Mouse (Mus musculus) limb, embryonic 13.5 days (tissue): Measurements from ENCODE around the gene Hes7. TPM values are rescaled to one million over a fixed set of nuclear protein-coding genes. Genes with fewer than 3 reads are reported as not detected.
A peak's percentile ranks its signal among the peaks of the same experiment; 100 is the strongest.

Experiments used
- ATAC-seq: fragments of 200-750 bp; cut with Nextera tagmentation; 2 replicates; pipeline ENCODE4 v1.8.0; 2017; ENCODE audit warnings: low read depth, moderate number of reproducible peaks, moderate TSS enrichment; ENCODE audit not compliant: low FRiP score
- H3K27ac ChIP-seq: fragments of 300-500 bp; sonication (generic); 2 replicates; pipeline ENCODE4 v1.5.1; 2015; ENCODE audit warnings: inconsistent platforms, mild to moderate bottlenecking, moderate library complexity
- H3K27me3 ChIP-seq: fragments of 300-500 bp; sonication (generic); 2 replicates; pipeline ENCODE4 v1.6.1; 2015; ENCODE audit warnings: mild to moderate bottlenecking, inconsistent platforms
- H3K36me3 ChIP-seq: fragments of 300-500 bp; sonication (generic); 2 replicates; pipeline ENCODE4 v1.6.1; 2015; ENCODE audit warnings: inconsistent platforms, mild to moderate bottlenecking, moderate library complexity
- H3K4me1 ChIP-seq: fragments of 300-500 bp; sonication (generic); 2 replicates; pipeline ENCODE4 v1.6.1; 2015; ENCODE audit warnings: inconsistent platforms
- H3K4me2 ChIP-seq: fragments of 300-500 bp; sonication (generic); replicated peaks from 2 replicates; pipeline ENCODE4 v1.6.1; 2015; ENCODE audit warnings: inconsistent platforms, mild to moderate bottlenecking, moderate library complexity
- H3K4me3 ChIP-seq: fragments of 300-500 bp; sonication (generic); 2 replicates; pipeline ENCODE4 v1.5.1; 2015; ENCODE audit warnings: moderate library complexity, mild to moderate bottlenecking, inconsistent platforms
- H3K9ac ChIP-seq: fragments of 300-500 bp; sonication (generic); 2 replicates; pipeline ENCODE4 v1.6.1; 2015; ENCODE audit warnings: mild to moderate bottlenecking, inconsistent platforms
- H3K9me3 ChIP-seq: fragments of 300-500 bp; sonication (generic); 2 replicates; pipeline ENCODE4 v1.6.1; 2016; ENCODE audit warnings: inconsistent platforms
- WGBS: fragments of 180-500 bp; shearing (Covaris S2); methylation state at CpG from one replicate; pipeline ENCODE4 v1.1.7; 2015; 5-methylcytosine and 5-hydroxymethylcytosine counted together
- polyA plus RNA-seq: library from polyadenylated mRNA; unstranded; fragments of >200 nt; fragmentation: Nextera tagmentation; extraction: Ambion mirVana; gene quantifications from 2 replicates; pipeline ENCODE4 v1.2.1, GENCODE M21; 2015

Hes7 gene
- polyA plus RNA-seq, 1 experiment from 2014 or later: 0.74 TPM

DNA sequence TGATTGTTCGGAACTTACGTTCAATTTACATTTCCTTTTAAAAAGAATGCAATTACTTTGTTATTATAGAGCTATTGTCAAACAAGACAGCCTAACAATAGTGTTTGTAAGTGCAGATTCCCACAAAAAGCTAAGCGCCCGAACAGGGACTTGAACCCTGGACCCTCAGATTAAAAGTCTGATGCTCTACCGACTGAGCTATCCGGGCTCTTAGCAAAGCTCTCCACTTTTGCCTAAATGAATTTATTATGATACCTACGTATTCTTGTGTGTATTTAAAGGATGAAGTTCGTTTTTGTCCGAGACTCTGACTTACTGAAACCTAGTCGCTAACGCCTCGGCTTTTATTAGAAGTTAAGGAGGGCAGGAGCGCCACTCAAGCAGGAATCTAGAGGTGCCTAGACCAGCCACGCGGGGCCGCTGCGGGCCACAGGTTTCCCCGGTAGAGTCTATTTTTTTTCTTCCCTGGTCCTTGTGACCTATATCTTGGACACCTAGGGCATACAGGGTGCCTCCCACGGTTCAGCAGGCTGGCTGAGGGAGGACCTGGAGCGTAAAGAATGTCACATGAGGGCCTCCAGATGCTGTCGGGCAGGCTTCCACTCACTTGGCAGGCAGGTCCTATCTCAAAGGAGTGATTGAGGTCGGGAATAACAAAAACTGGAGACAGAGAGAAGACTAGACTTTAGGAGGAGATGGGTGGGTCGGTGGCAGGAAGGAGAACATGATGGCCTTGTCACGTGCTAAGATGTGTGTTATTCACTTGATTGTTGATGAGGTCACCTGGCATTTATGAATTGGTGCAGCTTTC is 5.0 kb downstream of the Hes7 start:
- peak overlapping the region; percentile 79 for H3K27ac ChIP-seq
- H3K27me3 ChIP-seq: peaks cover 14% of the 10 kb centered on the region; the same call in 1 of the 2 replicates
- H3K4me2 ChIP-seq: peak overlapping the region; percentile 87
- peak; percentile 29 for ATAC-seq
- peak overlapping the region; percentile 65 for H3K4me3 ChIP-seq
- H3K4me1 ChIP-seq: peaks cover 23% of the 10 kb centered on the region
- no peaks in the 10 kb centered on the region for H3K36me3 ChIP-seq
- WGBS: under 1% methylated on average over 24 of the region's 24 CpGs
- peak overlapping the region; percentile 64 for H3K9ac ChIP-seq
- H3K9me3 ChIP-seq: no peaks in the 10 kb centered on the region

- Histone ChIP-seq H3K36me3 (no peaks in the 10 kb centered on the region), H3K4me3 (peak within 1 kb of the TSS; percentile 65), H3K9ac (peak within 1 kb of the TSS; percentile 64), H3K9me3 (no peaks in the 10 kb centered on the region), H3K27me3 (peaks cover 9% of the 10 kb centered on the region; the same call in 1 of the 2 replicates), H3K4me2 (peak within 1 kb of the TSS; percentile 87), H3K27ac (peak within 1 kb of the TSS; percentile 79), H3K4me1 (peaks cover 19% of the 10 kb centered on the region)
- no peak for ATAC-seq
- 9% methylated on average over 3 of the region's 3 CpGs for WGBS
Measured at GRCm38 (mm10) chr11:69125852-69125918, 5.5 kb downstream of the Hes7 start, which contains the start of gene Aloxe3. Gene Aloxe3 (plus strand): TSS chr11:69125896.

DNA sequence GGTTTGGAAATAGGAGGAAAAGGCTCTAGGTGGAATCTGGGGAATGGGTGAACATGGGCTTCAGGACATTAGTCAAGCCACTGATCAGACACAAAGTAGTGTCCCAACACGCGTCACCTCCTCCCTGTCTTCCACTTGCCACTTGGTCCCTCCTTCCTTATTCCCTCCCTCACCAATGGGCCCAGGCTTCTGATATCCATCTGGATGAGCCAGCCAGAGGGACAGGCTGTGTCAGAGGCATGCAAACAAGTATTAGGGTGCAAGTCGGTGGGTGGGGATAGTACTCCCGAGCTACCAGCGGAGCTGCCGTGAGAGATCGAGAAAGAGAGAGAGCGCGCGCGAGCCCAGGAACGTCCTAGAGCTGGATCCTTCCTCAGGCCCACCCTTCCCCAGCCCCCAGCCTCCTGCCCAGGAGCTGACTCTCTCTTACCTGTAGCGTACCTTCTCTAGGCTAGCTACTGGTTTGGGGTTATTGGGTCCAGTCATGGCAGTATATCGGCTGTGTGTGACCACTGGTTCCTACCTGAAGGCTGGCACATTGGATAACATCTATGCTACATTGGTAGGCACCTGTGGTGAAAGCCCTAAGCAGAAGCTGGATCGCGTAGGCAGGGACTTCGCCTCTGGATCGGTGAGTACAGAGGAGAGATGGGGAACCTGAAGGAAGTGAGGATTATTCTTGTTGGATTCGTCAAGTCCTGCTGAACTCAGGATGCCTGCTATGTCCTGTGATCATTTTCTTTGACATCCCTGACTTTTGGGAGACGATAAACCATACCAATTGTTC is 5.9 kb downstream of the Hes7 start:
- Histone ChIP-seq H3K4me3 (peak overlapping the region; percentile 65), H3K36me3 (no peaks in the 10 kb centered on the region), H3K9me3 (no peaks in the 10 kb centered on the region), H3K4me1 (peaks cover 15% of the 10 kb centered on the region), H3K4me2 (peak overlapping the region; percentile 87), H3K9ac (peak overlapping the region; percentile 64), H3K27me3 (peaks cover 7% of the 10 kb centered on the region; the same call in 1 of the 2 replicates), H3K27ac (no peak overlapping the region)
- WGBS: 15% methylated on average over 19 of the region's 20 CpGs
- ATAC-seq: no peak

DNA sequence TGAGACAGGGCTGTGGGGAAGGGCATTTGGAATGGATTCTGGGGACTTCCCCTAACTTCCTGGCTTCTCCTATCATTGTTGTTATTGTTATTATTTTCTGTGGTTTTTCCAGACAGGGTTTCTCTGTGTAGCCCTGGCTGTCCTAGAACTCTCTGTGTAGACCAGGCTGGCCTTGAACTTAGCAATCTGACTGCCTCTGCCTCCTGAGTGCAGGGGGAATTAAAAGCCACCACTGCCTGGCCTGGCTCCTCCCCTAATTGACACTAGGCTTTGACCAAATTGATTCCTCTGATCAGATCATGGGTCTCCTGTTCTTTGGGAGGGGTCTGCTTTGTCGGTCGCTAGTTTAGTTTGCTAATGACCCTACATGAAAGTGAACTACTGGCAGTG is 6.5 kb downstream of the Hes7 start:
- Histone ChIP-seq H3K4me3 (peak overlapping the region; percentile 65), H3K4me2 (peak overlapping the region; percentile 87)

GRCm38 (mm10) chr11:69128426-69129122 is 8.4 kb downstream of the Hes7 start:
- Histone ChIP-seq H3K4me2 (no peak overlapping the region), H3K4me3 (no peak overlapping the region), H3K27ac (no peak overlapping the region), H3K36me3 (no peaks in the 10 kb centered on the region), H3K27me3 (peaks cover 16% of the 10 kb centered on the region), H3K4me1 (peaks cover 11% of the 10 kb centered on the region), H3K9ac (no peak overlapping the region), H3K9me3 (no peaks in the 10 kb centered on the region)
- no peak for ATAC-seq
- WGBS: 72% methylated on average over 8 of the region's 8 CpGs

More for the DNA sequence above, 6.5 kb downstream of the Hes7 start:
- 51% methylated on average over 2 of the region's 2 CpGs for WGBS
- Histone ChIP-seq H3K9ac (no peak overlapping the region), H3K9me3 (no peaks in the 10 kb centered on the region), H3K4me1 (peaks cover 11% of the 10 kb centered on the region), H3K27ac (no peak overlapping the region), H3K27me3 (peaks cover 7% of the 10 kb centered on the region; the same call in 1 of the 2 replicates), H3K36me3 (no peaks in the 10 kb centered on the region)
- ATAC-seq: no peak

DNA sequence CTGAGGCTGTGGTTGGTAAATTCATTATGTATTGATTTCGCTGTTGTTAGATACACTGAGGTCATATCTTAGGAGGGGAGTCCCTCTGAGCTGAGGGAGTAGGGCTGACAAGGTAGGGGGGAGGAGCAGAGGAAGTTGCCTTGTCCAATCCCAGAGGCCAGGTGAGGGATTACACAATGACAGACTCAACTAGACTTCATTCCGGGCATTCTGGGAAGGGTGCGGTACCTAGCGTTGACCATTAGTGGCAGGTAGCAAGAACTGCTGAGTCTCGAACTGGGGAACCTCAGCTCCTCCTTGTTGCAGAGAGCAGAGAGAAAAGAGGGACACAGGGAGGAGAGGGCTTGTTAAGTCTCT is 13.3 kb downstream of the Hes7 start:
- Histone ChIP-seq H3K9me3 (no peaks in the 10 kb centered on the region), H3K4me2 (peak overlapping the region; percentile 85), H3K27ac (no peak overlapping the region), H3K4me3 (peak overlapping the region; percentile 52), H3K9ac (peak overlapping the region; percentile 66), H3K36me3 (no peaks in the 10 kb centered on the region), H3K4me1 (peaks cover 10% of the 10 kb centered on the region; the same call in 1 of the 2 replicates), H3K27me3 (peaks cover 11% of the 10 kb centered on the region)
- WGBS: 23% methylated on average over 5 of the region's 5 CpGs
- ATAC-seq: no peak

GRCm38 (mm10) chr11:69133923-69134621 is 13.9 kb downstream of the Hes7 start:
- ATAC-seq: peak; percentile 76
- Histone ChIP-seq H3K4me3 (peak overlapping the region; percentile 52), H3K36me3 (no peaks in the 10 kb centered on the region), H3K27ac (no peak overlapping the region; the same call in 1 of the 2 replicates), H3K4me1 (peaks cover 10% of the 10 kb centered on the region; the same call in 1 of the 2 replicates), H3K27me3 (peaks cover 11% of the 10 kb centered on the region), H3K9me3 (no peaks in the 10 kb centered on the region), H3K4me2 (peak overlapping the region; percentile 85), H3K9ac (peak overlapping the region; percentile 66)
- WGBS: 2% methylated on average over 34 of the region's 34 CpGs

GRCm38 (mm10) chr11:69134622-69134968 is 14.4 kb downstream of the Hes7 start:
- peak overlapping the region; percentile 52 for H3K4me3 ChIP-seq
- H3K36me3 ChIP-seq: no peaks in the 10 kb centered on the region
- H3K27ac ChIP-seq: no peak overlapping the region
- ATAC-seq: peak; percentile 34
- H3K4me1 ChIP-seq: peaks cover 10% of the 10 kb centered on the region; the same call in 1 of the 2 replicates
- peak overlapping the region; percentile 66 for H3K9ac ChIP-seq
- 26% methylated on average over 8 of the region's 8 CpGs for WGBS
- H3K9me3 ChIP-seq: no peaks in the 10 kb centered on the region
- H3K27me3 ChIP-seq: peaks cover 11% of the 10 kb centered on the region
- H3K4me2 ChIP-seq: peak overlapping the region; percentile 85

- Histone ChIP-seq H3K27ac (no peak overlapping the region), H3K27me3 (peaks cover 9% of the 10 kb centered on the region; the same call in 1 of the 2 replicates), H3K36me3 (no peaks in the 10 kb centered on the region), H3K9me3 (no peaks in the 10 kb centered on the region), H3K9ac (no peak overlapping the region), H3K4me2 (no peak overlapping the region), H3K4me1 (peaks cover 10% of the 10 kb centered on the region; the same call in 1 of the 2 replicates), H3K4me3 (no peak overlapping the region)
- no peak for ATAC-seq
- 88% methylated on average over 6 of the region's 6 CpGs for WGBS
Measured at GRCm38 (mm10) chr11:69135361-69135760, 15.2 kb downstream of the Hes7 start.

DNA sequence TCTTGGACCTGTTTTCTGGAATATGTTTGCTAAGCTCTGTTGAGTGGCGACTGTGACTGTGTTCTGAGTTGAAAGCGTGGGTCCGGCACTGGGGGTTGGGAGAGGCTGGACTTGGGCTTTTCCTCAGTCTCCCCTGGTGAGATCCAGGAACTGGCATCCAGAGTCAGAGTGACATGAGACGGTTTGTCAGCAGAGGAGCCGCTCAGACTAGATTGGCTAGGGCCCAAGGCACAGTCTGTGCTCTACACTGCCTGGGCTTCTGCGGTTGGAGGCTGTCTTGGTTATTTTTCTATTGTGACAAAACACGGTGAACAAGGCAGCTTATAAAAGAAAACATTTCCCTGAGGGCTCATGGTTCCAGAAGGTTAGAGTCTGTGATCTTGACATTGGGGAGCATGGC is 27.3 kb downstream of the Hes7 start:
- Histone ChIP-seq H3K4me1 (peaks cover 7% of the 10 kb centered on the region; the same call in 1 of the 2 replicates), H3K4me2 (no peak overlapping the region), H3K9ac (no peak overlapping the region), H3K4me3 (no peak overlapping the region), H3K9me3 (no peaks in the 10 kb centered on the region), H3K27me3 (peaks cover 11% of the 10 kb centered on the region), H3K27ac (no peak overlapping the region), H3K36me3 (no peaks in the 10 kb centered on the region)
- WGBS: 81% methylated on average over 7 of the region's 7 CpGs
- no peak for ATAC-seq

- Histone ChIP-seq H3K9me3 (no peaks in the 10 kb centered on the region), H3K4me1 (peaks cover 7% of the 10 kb centered on the region; the same call in 1 of the 2 replicates), H3K9ac (no peak overlapping the region), H3K4me2 (no peak overlapping the region), H3K36me3 (no peaks in the 10 kb centered on the region), H3K27ac (no peak overlapping the region), H3K27me3 (peaks cover 15% of the 10 kb centered on the region), H3K4me3 (no peak overlapping the region)
- no peak for ATAC-seq
- WGBS: 87% methylated on average over 5 of the region's 5 CpGs
Measured at GRCm38 (mm10) chr11:69148451-69148960, 28.3 kb downstream of the Hes7 start.
